12 mouse cellular contexts compared by ENCODE assay signal in genomic region chr4:139110858-139111257, GRCm38 (mm10). TPM values are rescaled to one million over a fixed set of nuclear protein-coding genes. Genes with fewer than 3 reads are reported as not detected.
DNase-seq lines count a peak whose midpoint lies in the region; ATAC-seq and TF ChIP-seq lines count a peak whose summit lies in the region.
"Had no signal": no experiment of that assay in that cellular context is flagged by ENCODE, and none has a peak within 500 bp of the region (broad histone marks: within the 10 kb centered on the region; RNA-seq: fewer than 3 reads in every experiment).

No protein-coding gene starts in this region.

- H3K36me3 ChIP-seq in heart, embryonic 14.5 days (ENCODE audit: control insufficient read depth, insufficient read depth, low read length), result 0 out of 2 replicates have a peak, but pooled peaks cover 5% of the 10 kb centered on the region
- no peaks in the 10 kb centered on the region for H3K36me3 ChIP-seq in heart, embryonic 11.5 days (ENCODE audit: control insufficient read depth, insufficient read depth, low read length)
- H3K36me3 ChIP-seq in midbrain, embryonic 15.5 days (replicated peaks), result no peaks in the 10 kb centered on the region
- H3K36me3 ChIP-seq in midbrain, postnatal 0 days (ENCODE audit: insufficient read depth, low read length), result no peaks in the 10 kb centered on the region
- no peaks in the 10 kb centered on the region for H3K36me3 ChIP-seq in stomach, embryonic 16.5 days (ENCODE audit: control insufficient read depth, insufficient read depth, low read length)
- H3K36me3 ChIP-seq: midbrain, embryonic 12.5 days had no signal

- H3K4me2 ChIP-seq in heart, embryonic 14.5 days (ENCODE audit: low read length), result no peak overlapping the region
- H3K4me2 ChIP-seq in heart, embryonic 11.5 days, result no peak overlapping the region
- H3K4me2 ChIP-seq in midbrain, embryonic 15.5 days, result no peak overlapping the region
- H3K4me2 ChIP-seq in midbrain, postnatal 0 days (ENCODE audit: low read depth, low read length, poor library complexity, severe bottlenecking), result no peak overlapping the region
- H3K4me2 ChIP-seq in stomach, embryonic 16.5 days (ENCODE audit: low read depth, low read length), result no peak overlapping the region
- H3K4me2 ChIP-seq: midbrain, embryonic 12.5 days had no signal

- no peaks in the 10 kb centered on the region for H3K27me3 ChIP-seq in heart, embryonic 14.5 days (ENCODE audit: control insufficient read depth, insufficient read depth, low read length)
- no peaks in the 10 kb centered on the region for H3K27me3 ChIP-seq in heart, embryonic 11.5 days (ENCODE audit: control insufficient read depth, insufficient read depth, low read length)
- H3K27me3 ChIP-seq in midbrain, embryonic 15.5 days (replicated peaks), result no peaks in the 10 kb centered on the region
- no peaks in the 10 kb centered on the region for H3K27me3 ChIP-seq in midbrain, postnatal 0 days (ENCODE audit: insufficient read depth, low read length)
- no peaks in the 10 kb centered on the region for H3K27me3 ChIP-seq in stomach, embryonic 16.5 days (ENCODE audit: control insufficient read depth, insufficient read depth, low read length)
- H3K27me3 ChIP-seq: midbrain, embryonic 12.5 days had no signal

- H3K9ac ChIP-seq in heart, embryonic 14.5 days (ENCODE audit: low read length), result 0 out of 2 replicates have a peak overlapping the region, but pooled peaks have one; percentile 2
- no peak overlapping the region for H3K9ac ChIP-seq in heart, embryonic 11.5 days (ENCODE audit: low read depth, low read length)
- H3K9ac ChIP-seq in midbrain, embryonic 15.5 days, result no peak overlapping the region
- no peak overlapping the region for H3K9ac ChIP-seq in midbrain, postnatal 0 days (replicated peaks; ENCODE audit: low read length, poor library complexity, severe bottlenecking)
- no peak overlapping the region; the same call in 1 of the 2 replicates for H3K9ac ChIP-seq in stomach, embryonic 16.5 days (ENCODE audit: low read length)
- H3K9ac ChIP-seq: midbrain, embryonic 12.5 days had no signal

- ATAC-seq in heart, embryonic 14.5 days (ENCODE audit: insufficient number of reproducible peaks, insufficient read depth, low FRiP score, low read depth), result no peak
- no peak for ATAC-seq in heart, embryonic 11.5 days (replicated peaks; ENCODE audit: insufficient number of reproducible peaks, low FRiP score, low TSS enrichment)
- no peak for ATAC-seq in midbrain, embryonic 15.5 days (replicated peaks)
- no peak for ATAC-seq in midbrain, postnatal 0 days (ENCODE audit: low FRiP score)
- peak; percentile 37; the same call in 1 of the 2 replicates for ATAC-seq in stomach, embryonic 16.5 days (ENCODE audit: insufficient read depth, low FRiP score)

- TF ChIP-seq CTCF in midbrain, postnatal 0 days (IDR thresholded peaks at IDR 0.05), result no peak

- 33% methylated on average over 3 of the region's 3 CpGs for WGBS in heart, embryonic 14.5 days
- 39% methylated on average over 3 of the region's 3 CpGs for WGBS in heart, embryonic 11.5 days (ENCODE audit: insufficient replicate concordance)
- 74% methylated on average over 3 of the region's 3 CpGs for whole genome bisulfite sequencing in midbrain, embryonic 15.5 days
- 73% methylated on average over 3 of the region's 3 CpGs for WGBS in midbrain, postnatal 0 days
- WGBS in stomach, embryonic 16.5 days, result 36% methylated on average over 3 of the region's 3 CpGs

- H3K9me3 ChIP-seq in heart, embryonic 14.5 days (ENCODE audit: control insufficient read depth, low read length), result no peaks in the 10 kb centered on the region
- no peaks in the 10 kb centered on the region for H3K9me3 ChIP-seq in heart, embryonic 11.5 days (replicated peaks; ENCODE audit: control insufficient read depth, low read length)
- no peaks in the 10 kb centered on the region for H3K9me3 ChIP-seq in midbrain, embryonic 15.5 days
- H3K9me3 ChIP-seq in midbrain, postnatal 0 days (ENCODE audit: low read length), result no peaks in the 10 kb centered on the region
- H3K9me3 ChIP-seq in stomach, embryonic 16.5 days (replicated peaks; ENCODE audit: control insufficient read depth, low read length), result no peaks in the 10 kb centered on the region
- H3K9me3 ChIP-seq: midbrain, embryonic 12.5 days had no signal

- H3K4me1 ChIP-seq in heart, embryonic 14.5 days (ENCODE audit: control insufficient read depth in 2 of 2, insufficient read depth in 2 of 2, low read length in 2 of 2), result peaks cover 16 to 30% of the 10 kb centered on the region in 2 experiments
- H3K4me1 ChIP-seq in heart, embryonic 11.5 days (ENCODE audit: control insufficient read depth, insufficient read depth, low read length), result peaks cover 21% of the 10 kb centered on the region
- H3K4me1 ChIP-seq in midbrain, embryonic 15.5 days, result peaks cover 17% of the 10 kb centered on the region
- H3K4me1 ChIP-seq in midbrain, postnatal 0 days (ENCODE audit: insufficient read depth, low read length), result no peaks in the 10 kb centered on the region; the same call in 1 of the 2 replicates
- peaks cover 22% of the 10 kb centered on the region for H3K4me1 ChIP-seq in stomach, embryonic 16.5 days (ENCODE audit: control insufficient read depth, insufficient read depth, low read length)

- DNase-seq in midbrain, postnatal 0 days (ENCODE audit: low spot score), result no peak
- peak; percentile 48 to 57 for DNase-seq in kidney, postnatal 36 days
- DNase-seq in testis, postnatal 10 days (ENCODE audit: low spot score), result no peak
- no peak for DNase-seq in right cerebral cortex, postnatal 4 days
- DNase-seq: embryo, embryonic 11 days; thymus, adult 18-20 months had no signal

- no peak overlapping the region for H3K4me3 ChIP-seq in heart, embryonic 14.5 days (ENCODE audit: control insufficient read depth in 1 of 2, insufficient read depth in 1 of 2, low read depth in 1 of 2, low read length in 2 of 2)
- H3K4me3 ChIP-seq in heart, embryonic 11.5 days (ENCODE audit: low read depth, low read length), result no peak overlapping the region
- no peak overlapping the region for H3K4me3 ChIP-seq in midbrain, embryonic 15.5 days
- no peak overlapping the region for H3K4me3 ChIP-seq in midbrain, postnatal 0 days (ENCODE audit: low read depth, low read length)
- H3K4me3 ChIP-seq in stomach, embryonic 16.5 days (replicated peaks; ENCODE audit: low read length), result no peak overlapping the region
- H3K4me3 ChIP-seq: midbrain, embryonic 12.5 days had no signal

- peak overlapping the region in 1 of 2 experiments; percentile 28; a peak in 1 of 4 replicates for H3K27ac ChIP-seq in heart, embryonic 14.5 days (replicated peaks in 1 of 2; ENCODE audit: control insufficient read depth in 1 of 2, insufficient read depth in 1 of 2, low read depth in 2 of 2, low read length in 2 of 2)
- no peak overlapping the region for H3K27ac ChIP-seq in heart, embryonic 11.5 days (ENCODE audit: low read depth, low read length)
- H3K27ac ChIP-seq in midbrain, embryonic 15.5 days, result peak overlapping the region; percentile 29; the same call in 1 of the 2 replicates
- H3K27ac ChIP-seq in midbrain, postnatal 0 days (ENCODE audit: low read depth, low read length), result no peak overlapping the region
- peak overlapping the region; percentile 72 for H3K27ac ChIP-seq in stomach, embryonic 16.5 days (ENCODE audit: low read length)
- H3K27ac ChIP-seq: midbrain, embryonic 12.5 days had no signal

RNA-seq across cellular contexts. Expression of gene Nbl1, which starts 18.1 kb away (rescaled TPM):
- 13.0 and 15.1 TPM in 2 replicates for polyA plus RNA-seq in heart, embryonic 14.5 days (2014; fragmentation: Nextera tagmentation; extraction: Ambion mirVana)
- 6.3 and 7.2 TPM in 2 replicates for polyA plus RNA-seq in heart, embryonic 11.5 days (2014; fragmentation: Nextera tagmentation; extraction: Ambion mirVana)
- 42.3 and 50.7 TPM in 2 replicates for polyA plus RNA-seq in midbrain, embryonic 15.5 days (2015; fragmentation: Nextera tagmentation; extraction: Ambion mirVana)
- 60.7 and 62.2 TPM in 2 replicates for total RNA-seq in midbrain, postnatal 0 days (2014; rRNA removed)
- 53.4 and 55.7 TPM in 2 replicates for polyA plus RNA-seq in midbrain, postnatal 0 days (2015; fragmentation: Nextera tagmentation; extraction: Ambion mirVana)
- polyA plus RNA-seq in stomach, embryonic 16.5 days (2015; fragmentation: Nextera tagmentation; extraction: Ambion mirVana), result 47.3 and 48.8 TPM in 2 replicates

RNA-seq across cellular contexts. Expression of gene Minos1, which starts 20.1 kb away (rescaled TPM):
- 761 and 765 TPM in 2 replicates for polyA plus RNA-seq in heart, embryonic 14.5 days (2014; fragmentation: Nextera tagmentation; extraction: Ambion mirVana)
- polyA plus RNA-seq in heart, embryonic 11.5 days (2014; fragmentation: Nextera tagmentation; extraction: Ambion mirVana), result 649 and 675 TPM in 2 replicates
- polyA plus RNA-seq in midbrain, embryonic 15.5 days (2015; fragmentation: Nextera tagmentation; extraction: Ambion mirVana), result 323 and 328 TPM in 2 replicates
- total RNA-seq in midbrain, postnatal 0 days (2014; rRNA removed), result 21.9 and 31.0 TPM in 2 replicates
- 377 and 397 TPM in 2 replicates for polyA plus RNA-seq in midbrain, postnatal 0 days (2015; fragmentation: Nextera tagmentation; extraction: Ambion mirVana)
- polyA plus RNA-seq in stomach, embryonic 16.5 days (2015; fragmentation: Nextera tagmentation; extraction: Ambion mirVana), result 442 and 560 TPM in 2 replicates

RNA-seq across cellular contexts. Expression of gene Htr6, which starts 35.5 kb away (rescaled TPM):
- not detected in 2 replicates for polyA plus RNA-seq in heart, embryonic 14.5 days (2014; fragmentation: Nextera tagmentation; extraction: Ambion mirVana)
- not detected in 2 replicates for polyA plus RNA-seq in heart, embryonic 11.5 days (2014; fragmentation: Nextera tagmentation; extraction: Ambion mirVana)
- polyA plus RNA-seq in midbrain, embryonic 15.5 days (2015; fragmentation: Nextera tagmentation; extraction: Ambion mirVana), result 0.50 and 0.56 TPM in 2 replicates
- total RNA-seq in midbrain, postnatal 0 days (2014; rRNA removed), result 4.2 and 5.9 TPM in 2 replicates
- polyA plus RNA-seq in midbrain, postnatal 0 days (2015; fragmentation: Nextera tagmentation; extraction: Ambion mirVana), result 1.0 and 1.1 TPM in 2 replicates
- polyA plus RNA-seq in stomach, embryonic 16.5 days (2015; fragmentation: Nextera tagmentation; extraction: Ambion mirVana), result not detected in 2 replicates
- total RNA-seq: gastrocnemius, adult 18-20 months had no signal
- polyA plus RNA-seq: midbrain, embryonic 12.5 days had no signal

Comparison
In these comparisons a context has a peak if more than half of its experiments do, and no peak if none do; other contexts are left out.
1. H3K27ac ChIP-seq: peak in midbrain, embryonic 15.5 days (single experiment) and stomach, embryonic 16.5 days (single experiment); none in heart, embryonic 11.5 days (single experiment) and midbrain, postnatal 0 days (single experiment).
2. DNase-seq: peak in kidney, postnatal 36 days (2 of 2); none in midbrain, postnatal 0 days (single experiment), testis, postnatal 10 days (single experiment) and right cerebral cortex, postnatal 4 days (single experiment).